Mouse (Mus musculus): Measurements from ENCODE around the gene Igfbp4. TPM values are rescaled to one million over a fixed set of nuclear protein-coding genes. Genes with fewer than 3 reads are reported as not detected.

Gene Igfbp4
- polyA plus RNA-seq, 1 experiment from 2014 or later = 524 TPM

DNA sequence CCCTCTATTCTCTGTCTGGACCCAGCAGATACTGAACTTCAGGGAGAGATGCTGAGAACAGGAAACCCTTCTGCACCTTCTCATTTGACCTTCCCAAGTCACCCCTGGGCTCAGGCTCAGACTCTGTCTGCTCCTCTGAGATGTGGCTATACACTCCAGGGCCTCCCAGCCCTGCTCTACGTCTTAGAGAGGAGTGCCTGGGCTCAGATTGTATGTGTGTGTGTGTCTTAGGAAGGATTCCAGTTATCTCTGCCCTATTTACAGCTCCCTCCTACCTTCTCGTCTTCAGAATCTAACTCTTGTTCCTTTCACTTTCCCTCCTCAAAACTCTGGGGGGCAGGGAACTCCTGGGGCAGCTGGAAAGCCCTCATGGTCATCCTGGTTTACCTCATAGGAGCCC, 47.4 kb downstream of the Igfbp4 start:
- Histone ChIP-seq H3K27me3 (no peaks in the 10 kb centered on the region), H3K4me3 (no peak overlapping the region), H3K27ac (no peak overlapping the region), H3K9me3 (no peaks in the 10 kb centered on the region), H3K36me3 (no peaks in the 10 kb centered on the region), H3K4me1 (no peaks in the 10 kb centered on the region), H3K9ac (no peak overlapping the region), H3K4me2 (no peak overlapping the region)
- ATAC-seq (ENCODE audit: borderline replicate concordance, extremely low read depth, low FRiP score, low TSS enrichment) = no peak
- WGBS = 39% methylated on average over 2 of the region's 2 CpGs

DNA sequence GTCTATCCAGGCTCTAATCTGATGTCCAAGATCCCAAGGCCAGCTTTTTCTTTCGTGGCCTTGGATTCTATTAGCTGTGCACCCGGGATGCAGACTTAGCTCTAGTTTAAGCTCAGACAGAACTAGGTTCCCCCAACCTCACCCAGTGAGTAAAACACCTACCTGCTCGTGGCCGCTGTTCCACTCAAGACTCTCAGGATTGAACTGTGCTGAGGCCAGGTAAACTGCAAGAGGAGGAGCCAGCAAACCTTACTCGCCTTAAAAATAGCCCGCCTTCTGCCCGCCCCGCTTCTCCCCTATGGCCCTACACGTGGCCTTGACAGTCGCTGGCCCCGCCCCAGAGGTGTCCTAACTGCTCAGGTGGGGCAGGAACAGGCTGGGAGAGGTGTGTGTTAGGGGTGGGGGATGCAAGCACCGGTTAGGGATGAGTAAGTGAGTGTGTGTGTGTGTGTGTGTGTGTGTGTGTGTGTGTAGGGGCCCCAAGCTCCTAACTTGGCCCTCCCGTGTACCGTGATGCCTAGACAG, 48.1 kb downstream of the Igfbp4 start, which contains the start of gene Tns4:
TSS of gene Tns4 (minus strand) at position 230 of the 525 bp plus-strand sequence.
- no peaks in the 10 kb centered on the region for H3K4me1 ChIP-seq
- H3K36me3 ChIP-seq = no peaks in the 10 kb centered on the region
- no peak within 1 kb of the TSS for H3K4me2 ChIP-seq
- H3K27me3 ChIP-seq = no peaks in the 10 kb centered on the region
- H3K4me3 ChIP-seq = no peak within 1 kb of the TSS
- no peak within 1 kb of the TSS for H3K9ac ChIP-seq
- no peaks in the 10 kb centered on the region for H3K9me3 ChIP-seq
- 60% methylated on average over 14 of the region's 14 CpGs for WGBS
- H3K27ac ChIP-seq = no peak within 1 kb of the TSS
- peak; percentile 35; the same call in 1 of the 2 replicates for ATAC-seq (ENCODE audit: borderline replicate concordance, extremely low read depth, low FRiP score, low TSS enrichment)

DNA sequence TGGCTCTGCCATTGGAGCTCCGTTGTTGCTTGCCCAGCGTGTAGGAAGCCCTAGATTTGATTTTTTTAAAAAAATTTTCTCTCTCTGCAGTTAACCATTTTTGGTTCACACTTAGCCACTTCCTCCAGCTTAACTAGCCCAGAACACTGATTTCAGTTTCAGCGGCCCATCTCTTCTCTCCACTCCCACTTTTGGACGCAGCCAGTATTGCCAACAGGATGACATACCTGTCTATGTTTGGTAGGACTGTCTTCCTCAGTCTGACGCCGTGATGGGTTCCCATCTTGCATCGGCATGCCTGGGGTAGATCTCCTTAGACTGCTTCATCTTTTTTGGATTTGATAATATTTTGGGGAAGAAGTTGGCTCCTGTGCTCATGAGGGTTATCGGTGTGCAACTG, 49.3 kb downstream of the Igfbp4 start:
- Histone ChIP-seq H3K27me3 (no peaks in the 10 kb centered on the region), H3K36me3 (no peaks in the 10 kb centered on the region), H3K9ac (no peak overlapping the region), H3K4me2 (no peak overlapping the region), H3K4me3 (no peak overlapping the region), H3K27ac (no peak overlapping the region), H3K9me3 (no peaks in the 10 kb centered on the region), H3K4me1 (no peaks in the 10 kb centered on the region)
- 83% methylated on average over 8 of the region's 8 CpGs for WGBS
- no peak for ATAC-seq (ENCODE audit: borderline replicate concordance, extremely low read depth, low FRiP score, low TSS enrichment)

DNA sequence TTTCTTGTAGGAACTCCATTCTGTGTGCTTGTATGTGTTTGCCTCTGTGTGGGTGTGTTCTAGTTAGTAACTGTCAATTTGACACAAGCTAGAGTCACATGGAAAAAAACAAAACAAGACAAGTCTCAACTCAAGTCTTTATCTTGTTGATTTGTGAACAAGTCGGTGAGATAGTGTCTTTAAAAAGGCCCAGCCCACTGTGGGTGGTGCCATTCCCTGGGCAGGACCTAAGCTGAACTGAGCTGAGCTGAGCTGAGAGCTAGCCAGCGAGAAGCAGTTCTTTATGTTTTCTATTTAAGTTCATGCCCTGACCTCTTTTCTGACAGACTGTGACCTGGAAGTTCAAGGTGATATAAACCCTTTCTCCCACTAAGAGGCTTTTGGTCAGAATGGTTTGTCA, 50.6 kb downstream of the Igfbp4 start:
- Histone ChIP-seq H3K9ac (no peak overlapping the region), H3K36me3 (no peaks in the 10 kb centered on the region), H3K4me2 (no peak overlapping the region), H3K27ac (no peak overlapping the region), H3K9me3 (no peaks in the 10 kb centered on the region), H3K4me1 (no peaks in the 10 kb centered on the region), H3K4me3 (no peak overlapping the region), H3K27me3 (no peaks in the 10 kb centered on the region)
- ATAC-seq (ENCODE audit: borderline replicate concordance, extremely low read depth, low FRiP score, low TSS enrichment) = no peak
- 51% methylated on average over 2 of the region's 2 CpGs for WGBS

DNA sequence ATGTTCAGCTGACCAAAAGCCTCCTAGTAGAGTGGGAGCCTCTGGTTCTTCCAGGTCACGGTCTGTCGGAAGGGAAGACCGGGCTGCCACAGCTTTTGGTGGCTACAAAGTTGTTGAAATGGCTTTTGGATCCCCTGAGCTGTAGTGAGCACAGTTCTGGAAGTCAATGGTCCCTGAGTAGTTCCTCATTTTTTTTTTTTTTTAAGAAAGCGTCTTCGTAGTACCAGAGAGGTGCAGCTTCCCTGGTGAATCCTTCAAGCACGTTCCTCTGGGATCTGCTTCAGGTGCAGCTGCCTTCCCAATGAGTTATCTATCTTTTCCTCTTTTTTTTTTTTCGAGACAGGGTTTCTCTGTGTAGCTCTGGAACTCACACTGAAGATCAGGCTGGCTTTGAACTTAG, 52.7 kb downstream of the Igfbp4 start:
- Histone ChIP-seq H3K27ac (no peak overlapping the region), H3K4me2 (no peak overlapping the region), H3K9me3 (no peaks in the 10 kb centered on the region), H3K9ac (no peak overlapping the region), H3K4me1 (no peaks in the 10 kb centered on the region), H3K4me3 (no peak overlapping the region), H3K27me3 (no peaks in the 10 kb centered on the region), H3K36me3 (no peaks in the 10 kb centered on the region)
- 87% methylated on average over 7 of the region's 7 CpGs for WGBS
- no peak for ATAC-seq (ENCODE audit: borderline replicate concordance, extremely low read depth, low FRiP score, low TSS enrichment)

DNA sequence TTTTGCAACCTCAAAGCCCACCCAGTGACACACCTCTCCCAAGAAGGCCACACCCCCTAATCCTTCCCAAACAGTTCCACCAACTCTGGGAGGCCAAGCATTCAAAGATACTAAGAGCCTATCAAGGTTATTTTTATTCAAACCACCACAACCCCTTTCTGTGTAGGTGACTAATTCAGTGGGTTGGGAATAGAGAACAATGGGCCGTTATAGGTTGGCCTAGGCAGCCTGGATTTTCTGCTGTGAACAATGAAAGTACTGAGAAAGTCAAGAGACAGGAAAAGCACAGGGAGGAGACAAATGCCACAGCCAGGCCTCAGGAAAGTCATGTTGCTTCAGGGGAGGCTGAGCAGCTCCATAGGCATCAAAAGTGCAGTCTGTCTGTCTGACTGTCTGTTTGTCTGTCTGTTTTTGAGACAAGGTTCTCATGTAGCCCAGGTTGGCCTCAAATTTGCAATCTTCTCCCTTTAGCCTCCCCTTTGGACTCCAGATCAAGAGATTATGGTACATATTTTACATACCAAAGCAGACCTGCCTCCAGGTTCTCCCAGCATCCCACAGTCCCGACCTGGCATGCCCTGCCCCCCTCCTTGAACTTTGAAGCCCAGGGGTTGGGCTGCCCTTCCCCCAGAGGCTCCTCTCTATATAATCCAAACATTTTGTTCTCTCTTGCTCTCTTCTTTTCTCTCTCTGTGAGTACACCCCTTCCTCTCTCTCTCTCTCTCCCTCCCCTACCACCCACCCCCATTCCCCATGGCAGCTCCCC, 54.0 kb downstream of the Igfbp4 start:
- no peak overlapping the region for H3K4me2 ChIP-seq
- H3K27me3 ChIP-seq = no peaks in the 10 kb centered on the region
- 42% methylated on average over 2 of the region's 2 CpGs for WGBS

DNA sequence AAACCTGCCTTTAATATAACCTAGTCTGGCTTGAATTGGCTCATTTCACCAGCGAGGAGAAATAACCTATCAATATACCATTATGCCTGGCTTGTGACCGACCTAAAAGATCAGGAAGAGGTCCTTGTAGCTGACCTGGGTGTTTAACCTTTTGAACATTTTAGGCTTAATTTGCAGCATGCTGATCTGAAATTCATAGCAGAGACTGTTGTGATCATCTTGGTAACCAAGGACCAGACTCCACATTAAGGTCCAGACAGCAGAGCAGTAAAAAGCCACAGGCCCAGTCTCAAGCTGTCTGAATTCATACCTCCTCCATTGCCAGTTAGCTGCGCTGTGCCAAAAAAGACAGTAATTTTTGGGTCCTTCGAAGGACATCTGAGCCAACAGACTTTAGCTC, 54.7 kb downstream of the Igfbp4 start:
- Histone ChIP-seq H3K36me3 (no peaks in the 10 kb centered on the region), H3K4me3 (no peak overlapping the region), H3K9ac (no peak overlapping the region), H3K27ac (no peak overlapping the region), H3K27me3 (no peaks in the 10 kb centered on the region), H3K4me1 (no peaks in the 10 kb centered on the region), H3K4me2 (no peak overlapping the region), H3K9me3 (no peaks in the 10 kb centered on the region)
- no peak for ATAC-seq (ENCODE audit: borderline replicate concordance, extremely low read depth, low FRiP score, low TSS enrichment)
- WGBS = 78% methylated on average over 4 of the region's 4 CpGs

More for the DNA sequence above, 54.0 kb downstream of the Igfbp4 start:
- Histone ChIP-seq H3K4me3 (no peak overlapping the region), H3K4me1 (no peaks in the 10 kb centered on the region), H3K9me3 (no peaks in the 10 kb centered on the region), H3K36me3 (no peaks in the 10 kb centered on the region), H3K9ac (no peak overlapping the region), H3K27ac (no peak overlapping the region)
- ATAC-seq (ENCODE audit: borderline replicate concordance, extremely low read depth, low FRiP score, low TSS enrichment) = no peak

DNA sequence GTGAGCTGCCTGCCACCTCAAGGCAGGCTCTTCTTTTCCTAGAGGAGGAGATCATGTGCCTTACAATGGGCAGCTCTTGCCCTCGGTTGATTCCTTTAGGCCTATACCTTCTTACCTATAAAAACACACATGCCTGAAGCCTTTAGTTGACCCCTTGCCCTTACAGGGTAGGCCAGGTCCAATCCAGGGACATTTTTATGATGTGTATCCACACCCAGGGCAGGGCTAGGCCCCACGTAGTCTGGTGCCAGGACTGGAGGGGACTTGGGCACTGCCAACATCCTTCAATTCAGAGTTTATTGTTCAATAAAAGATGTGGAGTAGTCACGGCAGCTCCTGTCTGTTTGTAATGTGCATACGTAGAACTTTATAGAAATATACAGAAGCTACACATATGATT, 55.4 kb downstream of the Igfbp4 start:
- no peaks in the 10 kb centered on the region for H3K4me1 ChIP-seq
- no peak overlapping the region for H3K4me2 ChIP-seq
- H3K4me3 ChIP-seq = no peak overlapping the region
- H3K9ac ChIP-seq = no peak overlapping the region
- no peaks in the 10 kb centered on the region for H3K9me3 ChIP-seq
- 85% methylated on average over 4 of the region's 4 CpGs for WGBS
- no peaks in the 10 kb centered on the region for H3K27me3 ChIP-seq
- ATAC-seq (ENCODE audit: borderline replicate concordance, extremely low read depth, low FRiP score, low TSS enrichment) = no peak
- no peak overlapping the region for H3K27ac ChIP-seq
- H3K36me3 ChIP-seq = no peaks in the 10 kb centered on the region

DNA sequence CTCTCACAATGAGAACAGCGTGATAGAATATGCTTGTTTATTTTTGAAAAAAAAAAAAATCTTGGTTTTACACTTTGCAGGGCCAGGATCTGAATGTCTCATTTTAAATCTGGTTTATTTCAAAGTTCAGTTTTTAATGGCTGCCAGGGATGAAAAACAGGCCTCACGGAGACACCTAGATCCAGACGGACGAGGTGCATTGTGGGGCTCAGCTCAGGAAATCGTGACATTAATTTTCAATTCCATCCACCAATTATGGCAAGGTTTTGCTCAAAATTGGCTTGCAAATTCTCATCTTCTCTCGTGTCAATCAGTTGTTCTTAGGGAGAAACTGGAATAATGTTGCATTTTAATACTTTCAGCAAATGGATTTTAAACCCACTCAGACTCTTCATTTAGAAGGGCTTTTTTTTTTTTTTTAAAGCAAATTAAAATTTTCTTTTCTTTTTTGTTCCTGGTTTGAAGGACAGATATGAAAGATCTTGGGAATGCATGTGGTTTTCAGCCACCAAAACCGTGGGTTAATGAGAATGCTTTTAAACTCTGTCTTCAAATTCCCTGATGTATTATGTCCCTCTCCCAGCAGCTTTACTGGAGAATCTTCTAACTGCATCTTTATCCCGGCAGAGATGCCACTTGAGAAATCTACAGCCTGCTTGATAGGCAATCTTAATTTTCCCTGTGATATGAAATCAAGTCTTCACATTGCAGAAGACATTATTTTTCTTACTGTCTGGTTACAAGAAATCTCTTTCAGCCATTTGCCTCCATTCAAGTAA, 56.1 kb downstream of the Igfbp4 start:
- Histone ChIP-seq H3K27ac (no peak overlapping the region), H3K4me3 (no peak overlapping the region), H3K27me3 (no peaks in the 10 kb centered on the region), H3K9me3 (no peaks in the 10 kb centered on the region), H3K36me3 (no peaks in the 10 kb centered on the region), H3K4me2 (no peak overlapping the region), H3K9ac (no peak overlapping the region), H3K4me1 (no peaks in the 10 kb centered on the region)
- ATAC-seq (ENCODE audit: borderline replicate concordance, extremely low read depth, low FRiP score, low TSS enrichment) = no peak
- 72% methylated on average over 8 of the region's 8 CpGs for WGBS

DNA sequence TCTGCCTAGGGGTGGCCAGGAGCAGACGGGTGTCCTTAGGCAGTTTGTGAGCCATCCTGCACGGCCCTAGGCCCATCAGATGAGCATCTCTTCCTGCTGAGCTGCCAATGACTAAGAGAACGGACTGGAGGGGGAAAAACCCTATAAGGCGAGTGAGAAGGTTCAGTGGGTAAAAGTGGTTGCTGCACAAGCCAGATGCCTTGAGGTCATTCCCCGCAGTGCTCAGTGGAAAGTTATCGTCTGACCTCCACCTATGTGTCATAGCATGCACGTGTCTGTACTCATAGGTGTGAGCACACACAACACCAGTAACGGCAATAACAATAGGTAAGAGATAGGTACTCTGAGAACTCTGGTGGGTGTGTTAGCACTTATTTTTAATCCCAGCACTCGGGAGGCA, 57.9 kb downstream of the Igfbp4 start:
- Histone ChIP-seq H3K27me3 (no peaks in the 10 kb centered on the region), H3K27ac (no peak overlapping the region)
- WGBS = 88% methylated on average over 9 of the region's 9 CpGs

DNA sequence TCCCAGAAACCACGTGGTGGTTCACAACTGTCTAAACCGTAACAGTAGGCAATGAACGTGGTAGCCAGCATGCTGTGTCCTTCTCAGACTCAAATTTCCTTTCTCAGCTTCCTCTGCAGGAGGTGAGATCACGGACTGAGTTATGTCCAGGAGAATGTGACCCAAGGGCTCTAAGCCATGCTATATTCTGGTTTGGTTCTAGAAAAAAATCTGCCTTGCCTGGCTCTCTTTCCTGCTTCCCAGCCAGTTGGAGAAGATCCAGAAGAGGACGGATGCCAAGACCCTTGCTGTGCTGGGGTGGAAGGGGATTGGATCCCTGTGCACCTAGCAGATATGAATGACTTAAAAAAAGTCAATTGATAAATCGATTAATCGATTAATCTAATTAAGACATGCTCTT, 58.5 kb downstream of the Igfbp4 start:
- ATAC-seq (ENCODE audit: borderline replicate concordance, extremely low read depth, low FRiP score, low TSS enrichment) = no peak
- H3K36me3 ChIP-seq = no peaks in the 10 kb centered on the region
- H3K27ac ChIP-seq = no peak overlapping the region
- WGBS = 61% methylated on average over 7 of the region's 7 CpGs
- H3K9me3 ChIP-seq = no peaks in the 10 kb centered on the region
- no peak overlapping the region for H3K9ac ChIP-seq
- H3K4me3 ChIP-seq = no peak overlapping the region
- no peak overlapping the region for H3K4me2 ChIP-seq
- no peaks in the 10 kb centered on the region for H3K4me1 ChIP-seq
- H3K27me3 ChIP-seq = no peaks in the 10 kb centered on the region

More for the DNA sequence above, 57.9 kb downstream of the Igfbp4 start:
- no peaks in the 10 kb centered on the region for H3K36me3 ChIP-seq
- H3K4me3 ChIP-seq = no peak overlapping the region
- H3K4me1 ChIP-seq = no peaks in the 10 kb centered on the region
- H3K9me3 ChIP-seq = no peaks in the 10 kb centered on the region
- H3K4me2 ChIP-seq = no peak overlapping the region
- ATAC-seq (ENCODE audit: borderline replicate concordance, extremely low read depth, low FRiP score, low TSS enrichment) = no peak
- no peak overlapping the region for H3K9ac ChIP-seq

DNA sequence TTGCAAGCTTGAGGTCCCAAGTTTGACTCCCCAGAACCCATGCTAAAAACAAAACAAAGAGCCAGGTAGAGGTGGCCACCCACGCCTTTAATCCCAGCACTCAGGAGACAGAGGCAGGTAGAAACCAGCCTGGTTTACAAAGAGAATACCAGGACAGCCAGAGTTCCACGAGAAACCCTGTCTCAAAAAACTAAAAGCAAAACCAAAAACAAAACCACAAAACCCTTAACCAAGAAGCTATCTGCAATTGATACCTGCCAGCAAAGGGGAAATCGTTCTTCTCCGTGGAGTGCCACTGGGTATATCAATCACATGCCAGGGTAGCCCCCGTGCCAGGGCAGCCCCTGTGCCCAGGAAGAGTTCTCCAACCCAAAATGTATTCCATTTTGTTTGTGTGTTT, 59.2 kb downstream of the Igfbp4 start:
- H3K36me3 ChIP-seq = no peaks in the 10 kb centered on the region
- no peaks in the 10 kb centered on the region for H3K9me3 ChIP-seq
- WGBS = 74% methylated on average over 5 of the region's 5 CpGs
- no peak overlapping the region for H3K4me2 ChIP-seq
- no peak for ATAC-seq (ENCODE audit: borderline replicate concordance, extremely low read depth, low FRiP score, low TSS enrichment)
- H3K9ac ChIP-seq = no peak overlapping the region
- H3K27me3 ChIP-seq = no peaks in the 10 kb centered on the region
- no peak overlapping the region for H3K27ac ChIP-seq
- no peaks in the 10 kb centered on the region for H3K4me1 ChIP-seq
- no peak overlapping the region for H3K4me3 ChIP-seq

All from lung, embryonic 15.5 days (tissue).